Mouse (Mus musculus) adrenal gland, adult (tissue): ENCODE measurements around the gene Ankrd60.

ENCODE experiments used
- DNase-seq, 2 experiments: peaks; one replicate each; pipeline ENCODE4 v3.0.0; 2022 to 2023; ENCODE audit warnings: low spot score in 1 of 2; ENCODE audit not compliant: inconsistent age in 2 of 2

The Ankrd60 gene

DNA sequence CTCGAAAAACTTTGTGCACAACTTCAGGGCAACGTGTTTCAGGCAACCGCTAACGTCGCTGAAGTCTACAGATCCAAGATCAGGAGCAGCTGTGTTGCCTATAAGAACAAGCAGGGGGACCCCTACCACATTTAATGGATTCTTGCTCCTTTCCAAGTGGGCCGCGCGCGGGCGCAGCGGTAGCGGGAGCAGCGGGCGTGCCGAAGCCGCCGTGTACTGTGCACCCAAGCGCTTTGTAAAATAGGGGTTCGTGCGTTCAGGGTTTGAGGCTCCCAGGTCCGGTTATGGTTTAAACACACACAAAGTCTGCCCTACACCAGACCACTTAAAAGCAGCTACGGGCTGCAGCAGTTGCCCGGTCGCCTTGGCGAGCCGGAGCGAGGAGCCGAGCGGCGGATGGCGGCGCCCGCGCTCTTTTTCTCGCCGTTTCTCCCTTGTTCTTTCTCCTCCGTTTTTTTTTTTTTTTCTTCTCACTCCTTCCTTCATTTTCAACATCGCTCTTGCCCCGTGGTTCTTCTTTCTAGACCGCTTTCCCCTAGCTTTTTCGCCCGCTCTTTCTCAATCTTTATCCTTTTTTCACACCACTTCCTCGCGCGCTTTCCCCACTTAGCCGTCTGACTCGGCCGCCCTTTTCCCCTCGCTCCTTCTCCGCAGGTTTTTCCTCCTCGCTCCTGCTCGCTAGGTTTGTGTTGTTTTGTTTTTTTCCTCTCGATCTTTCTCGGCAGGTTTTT, 7.4 kb upstream of the Ankrd60 start:
- peak in 1 of 2 experiments; percentile 65 for DNase-seq

GRCm38 (mm10) chr2:173584361-173584760, 6.2 kb upstream of the Ankrd60 start:
- DNase-seq: peak in 1 of 2 experiments; percentile 46

DNA sequence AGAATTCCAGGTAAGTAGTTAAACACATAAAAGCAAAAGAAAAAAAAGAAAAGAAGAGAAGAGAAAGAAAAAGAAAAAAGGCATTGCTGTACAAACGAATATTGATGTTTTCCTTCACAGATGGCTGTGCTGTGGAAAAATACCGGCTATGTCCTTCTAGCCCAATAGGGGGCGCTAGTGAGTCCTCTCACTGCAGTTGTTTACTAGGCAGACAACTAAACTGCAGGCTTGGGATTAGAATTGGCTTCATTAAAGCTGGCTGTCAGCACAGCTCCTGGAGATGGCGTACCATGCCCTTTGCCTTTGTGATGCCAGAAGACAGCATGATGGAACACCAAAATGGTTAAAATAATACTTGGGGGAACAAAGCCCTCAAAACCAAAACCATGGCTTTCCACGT, 5.3 kb upstream of the Ankrd60 start:
- DNase-seq: peak in 1 of 2 experiments; percentile 65

- no peak for DNase-seq
These were observed 4.7 kb upstream of the Ankrd60 start for GRCm38 (mm10) chr2:173582903-173583302.

DNA sequence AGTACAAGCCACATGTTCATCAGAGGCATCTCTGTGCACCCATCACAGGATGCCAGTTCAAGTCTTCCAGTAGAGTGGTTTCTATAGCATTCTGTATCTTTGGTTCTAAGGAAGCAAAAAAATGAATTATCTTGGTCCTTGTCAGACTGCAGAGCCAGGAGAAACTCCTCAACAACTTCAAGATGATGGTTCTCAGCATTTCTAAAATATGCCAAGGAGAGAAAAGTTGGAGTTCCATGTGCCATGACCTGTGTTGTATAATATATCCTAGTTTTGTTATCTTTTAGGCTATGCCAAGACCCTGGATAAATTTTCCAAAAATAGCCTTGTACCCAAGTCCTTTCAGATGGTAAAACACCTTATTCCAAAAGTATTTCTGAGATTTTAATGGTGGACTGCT, 2.9 kb upstream of the Ankrd60 start:
- DNase-seq: no peak

DNA sequence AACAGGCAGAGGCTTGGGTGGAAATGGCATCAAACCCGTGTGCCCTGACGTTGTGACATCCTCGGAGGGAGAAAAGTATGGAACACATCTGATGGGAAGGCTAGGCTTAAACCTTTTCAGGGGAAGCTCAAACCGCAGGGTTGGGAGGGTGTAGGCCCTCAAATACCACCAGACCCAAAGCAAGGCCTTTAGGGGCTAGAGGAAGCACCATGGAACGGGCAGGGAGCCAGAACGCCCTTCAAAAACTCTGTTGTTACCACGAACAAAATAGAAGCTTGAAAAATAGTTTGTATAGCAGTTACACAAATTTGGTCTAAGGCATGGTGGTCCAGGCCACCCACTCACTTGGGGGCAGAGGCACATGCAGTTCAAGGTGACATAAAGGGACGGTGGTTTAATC, 430 bp upstream of the Ankrd60 start:
- DNase-seq: no peak

DNA sequence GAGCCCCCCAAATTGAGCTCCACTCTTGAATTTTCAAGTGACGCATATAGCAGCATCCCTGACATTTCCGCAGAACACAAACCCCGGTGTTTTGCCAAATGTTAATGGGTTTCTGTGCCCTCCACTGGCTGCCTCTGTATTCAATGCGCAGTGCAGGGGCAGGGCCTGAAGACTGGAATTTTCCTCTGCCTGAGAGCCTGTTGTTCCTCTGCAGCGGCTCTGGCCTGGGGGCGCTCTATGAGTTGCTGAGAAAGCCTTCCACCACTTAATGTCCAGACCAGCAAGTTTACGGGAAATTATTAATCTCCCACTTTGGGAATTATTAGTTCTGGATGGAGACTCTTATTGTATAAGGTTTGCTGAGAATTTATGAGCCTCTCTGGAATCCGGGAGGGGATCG, 14.0 kb downstream of the Ankrd60 start:
- DNase-seq: no peak

DNA sequence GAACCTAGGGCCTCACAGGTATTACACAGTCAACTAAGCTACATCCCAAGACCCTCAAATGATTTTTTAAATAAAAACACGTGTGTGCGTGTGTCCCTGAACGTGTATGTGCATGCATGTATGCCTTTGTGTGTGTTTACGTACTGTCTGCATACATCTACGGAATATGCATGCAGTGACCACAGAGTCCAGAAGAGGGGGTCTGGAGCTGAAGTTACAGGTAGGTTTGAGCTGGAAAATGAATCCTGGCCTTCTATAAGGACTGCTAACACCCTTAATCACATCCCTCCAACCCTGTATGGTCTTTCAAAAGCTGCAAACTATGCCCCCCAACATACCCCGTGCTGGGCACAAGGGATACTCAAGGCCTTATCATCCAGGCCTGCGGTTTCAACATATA, 14.8 kb downstream of the Ankrd60 start:
- DNase-seq: no peak

DNA sequence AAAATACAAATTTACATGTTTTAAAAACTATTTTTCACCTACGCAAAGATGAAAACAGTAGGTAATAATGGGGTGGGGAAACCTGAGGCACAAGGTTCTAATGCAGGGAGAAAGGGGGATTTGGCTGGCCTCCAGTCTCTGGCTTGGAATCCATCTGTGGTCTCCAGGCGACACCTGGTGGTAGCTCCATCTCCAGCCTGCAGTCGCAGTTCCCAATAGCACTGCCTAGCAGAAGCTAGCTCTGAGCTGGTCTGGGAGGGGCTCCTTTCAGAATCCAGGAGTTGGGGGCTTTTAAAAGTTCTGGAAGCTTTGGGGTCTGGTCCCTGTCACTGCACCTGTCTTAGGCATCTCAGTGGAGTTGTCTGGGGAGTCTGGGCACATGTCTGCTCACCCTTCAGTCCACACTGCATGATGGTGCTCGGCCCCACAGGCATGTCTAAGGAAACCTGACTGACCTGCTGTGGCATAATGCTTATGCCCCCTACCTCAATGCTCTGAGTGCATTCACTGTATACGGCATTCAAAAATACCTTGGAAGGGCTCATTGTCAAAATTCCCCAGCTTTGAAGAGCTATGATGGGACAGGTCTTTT, 16.2 kb downstream of the Ankrd60 start:
- peak; percentile 44 to 85 for DNase-seq

DNA sequence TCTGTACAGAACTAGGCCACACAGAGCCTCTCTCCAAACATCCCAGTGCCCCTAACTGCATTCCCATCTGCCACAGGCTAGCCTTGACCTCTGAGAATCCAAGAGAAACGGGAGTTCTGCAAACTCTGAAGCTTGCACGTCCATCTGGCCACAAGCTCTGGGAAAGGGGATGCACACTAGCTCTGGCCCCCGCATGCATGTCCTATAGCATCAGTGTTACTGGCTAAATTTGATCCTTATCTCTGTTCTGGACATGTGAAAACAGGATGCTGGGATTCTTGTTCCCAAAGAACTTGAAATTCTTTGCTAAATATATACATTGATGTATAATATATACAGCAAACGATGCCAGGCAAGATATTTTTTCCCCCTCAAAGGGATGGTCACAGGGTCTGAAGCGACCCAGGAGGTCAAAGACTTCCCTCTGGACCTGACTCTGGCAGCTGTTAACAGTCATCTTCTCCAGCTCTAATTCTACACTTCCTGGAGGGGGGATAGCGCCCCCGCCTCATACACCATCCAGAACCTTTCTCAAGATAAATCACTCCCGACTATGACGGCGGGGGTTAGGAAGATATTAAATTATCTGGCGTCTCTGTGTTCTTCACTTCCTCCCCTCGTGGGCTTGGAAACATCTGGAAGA, 19.3 kb downstream of the Ankrd60 start:
- DNase-seq: no peak

DNA sequence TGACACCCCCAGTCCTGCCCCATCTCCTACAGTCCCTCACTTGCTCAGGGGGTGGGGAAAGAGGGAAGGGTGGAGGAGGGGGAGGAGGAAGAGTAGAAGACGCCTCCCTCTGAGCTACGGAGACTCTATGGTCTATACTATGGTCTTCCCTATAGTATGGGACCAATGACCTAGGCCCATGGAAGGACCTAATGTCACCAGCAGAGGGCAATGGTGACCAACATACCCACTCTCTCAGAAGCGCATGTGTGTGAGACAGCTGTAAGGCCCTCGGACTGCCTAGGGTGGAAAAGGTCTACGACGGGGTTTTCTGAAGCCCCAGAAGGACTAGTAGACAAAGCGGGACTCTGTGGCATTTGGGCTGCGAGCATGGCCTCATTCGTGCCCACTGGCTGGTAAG, 24.3 kb downstream of the Ankrd60 start:
- DNase-seq: peak in 1 of 2 experiments; percentile 52

DNA sequence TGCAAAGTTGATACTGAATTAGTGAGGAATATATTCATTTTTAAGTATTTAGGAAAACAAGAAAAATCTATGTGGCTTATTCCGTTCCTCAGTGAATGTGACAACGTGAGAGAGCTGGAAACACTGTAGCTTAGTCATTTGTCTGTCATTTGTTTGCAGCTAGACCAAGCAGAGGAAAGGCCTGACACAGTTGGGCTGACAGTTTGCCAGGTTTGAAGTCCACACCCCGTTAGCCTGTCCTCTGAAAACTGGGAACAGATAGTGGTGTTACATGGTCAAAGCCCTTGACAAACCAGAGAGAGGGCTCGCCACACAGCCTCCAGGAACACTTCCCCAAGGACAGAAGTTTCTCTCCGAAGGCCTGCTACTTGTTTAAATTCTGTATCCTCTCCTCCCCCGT, 27.5 kb downstream of the Ankrd60 start:
- peak in 1 of 2 experiments; percentile 57 for DNase-seq

GRCm38 (mm10) chr2:173549236-173549635, 28.9 kb downstream of the Ankrd60 start:
- no peak for DNase-seq

DNA sequence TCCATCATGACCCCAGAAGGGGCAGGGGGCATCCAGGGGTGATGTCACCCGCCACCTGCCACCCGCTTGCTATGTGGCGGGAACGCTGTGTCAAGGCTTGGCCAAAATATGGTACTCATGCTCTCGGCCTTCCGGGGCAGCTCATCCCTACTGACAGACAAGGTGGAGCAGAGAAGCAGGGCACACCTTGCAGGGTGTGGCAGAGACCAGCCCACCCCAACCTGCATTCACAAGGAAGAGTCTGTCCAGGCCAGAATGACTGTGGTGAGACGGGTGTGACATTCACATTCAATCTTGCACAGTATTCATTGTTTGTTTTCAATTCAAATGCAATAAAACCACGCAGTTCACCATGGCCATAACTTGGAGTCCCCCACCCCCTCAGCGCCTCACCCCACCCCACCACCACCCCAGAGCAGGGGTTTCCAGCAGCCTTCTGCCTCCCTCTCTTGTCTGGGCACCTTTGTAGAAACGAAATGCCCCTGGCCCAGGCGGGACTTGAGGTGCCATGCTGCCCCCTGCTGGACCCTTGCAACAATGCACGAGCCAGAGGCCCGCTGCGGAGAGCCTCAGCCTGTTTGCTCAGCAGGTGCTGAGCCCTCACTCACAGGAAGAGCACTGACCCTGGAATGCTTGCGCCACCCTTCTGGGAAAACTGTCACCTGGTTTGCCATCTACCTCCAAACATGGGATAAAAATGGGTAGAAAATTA, 32.0 kb downstream of the Ankrd60 start:
- peak; percentile 65 to 92 for DNase-seq

DNA sequence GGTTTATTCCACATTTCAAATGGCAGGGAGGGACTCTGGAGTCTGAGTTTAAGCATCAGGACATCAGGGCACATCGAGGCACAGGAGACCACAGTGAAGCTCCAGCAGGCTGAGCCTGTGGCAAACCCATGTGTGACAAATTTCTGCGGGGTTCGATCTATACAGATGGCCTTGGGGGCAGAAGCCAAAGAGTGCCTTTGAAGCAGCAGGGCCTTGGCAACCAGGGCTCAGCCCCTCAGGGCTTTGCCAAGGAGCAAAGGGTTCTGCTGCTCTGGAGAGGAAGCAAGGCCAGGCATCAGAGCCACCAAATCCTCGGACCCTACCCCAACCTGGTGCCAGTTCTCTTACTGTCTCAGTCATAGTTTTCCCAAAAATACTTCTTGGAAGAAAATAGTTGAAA, 35.4 kb downstream of the Ankrd60 start:
- DNase-seq: peak; percentile 41 to 70

- DNase-seq: no peak
These were observed 36.4 kb downstream of the Ankrd60 start for GRCm38 (mm10) chr2:173541748-173542147.

GRCm38 (mm10) chr2:173539781-173540180, 38.4 kb downstream of the Ankrd60 start:
- no peak for DNase-seq

GRCm38 (mm10) chr2:173535886-173536285, 42.3 kb downstream of the Ankrd60 start:
- no peak for DNase-seq

- no peak for DNase-seq
These were observed 42.8 kb downstream of the Ankrd60 start for GRCm38 (mm10) chr2:173535390-173535789.

GRCm38 (mm10) chr2:173534581-173534980, 43.6 kb downstream of the Ankrd60 start:
- no peak for DNase-seq

GRCm38 (mm10) chr2:173532711-173533462, 45.3 kb downstream of the Ankrd60 start:
- DNase-seq: no peak
